Mouse (Mus musculus): ENCODE data around the gene Magi3. TPM values are rescaled to one million over a fixed set of nuclear protein-coding genes. Genes with fewer than 3 reads are reported as not detected.

Gene Magi3
- total RNA-seq, 4 experiments from 2014 or later: 29.5 to 35.8 (median 33.2) TPM

DNA sequence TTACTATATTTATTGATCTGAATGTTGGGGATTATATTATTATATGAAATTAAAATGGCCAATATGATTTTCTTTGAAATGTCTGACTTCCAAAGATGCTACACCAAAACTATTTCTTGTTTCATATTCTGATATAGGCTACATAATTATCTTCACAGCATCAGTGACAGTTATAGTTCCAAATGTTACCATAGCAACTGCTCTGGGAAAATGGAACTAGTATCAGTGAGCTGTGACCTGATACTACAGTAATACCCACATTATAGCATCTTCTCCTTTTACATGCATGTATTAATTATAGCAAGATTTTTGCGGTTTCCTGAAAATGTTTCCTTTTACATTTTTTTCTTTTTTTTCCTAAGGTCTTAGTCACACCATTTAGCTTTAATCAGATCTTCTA is 187.4 kb downstream of the Magi3 start:
- DNase-seq (ENCODE audit: low spot score in 2 of 2): no peak

DNA sequence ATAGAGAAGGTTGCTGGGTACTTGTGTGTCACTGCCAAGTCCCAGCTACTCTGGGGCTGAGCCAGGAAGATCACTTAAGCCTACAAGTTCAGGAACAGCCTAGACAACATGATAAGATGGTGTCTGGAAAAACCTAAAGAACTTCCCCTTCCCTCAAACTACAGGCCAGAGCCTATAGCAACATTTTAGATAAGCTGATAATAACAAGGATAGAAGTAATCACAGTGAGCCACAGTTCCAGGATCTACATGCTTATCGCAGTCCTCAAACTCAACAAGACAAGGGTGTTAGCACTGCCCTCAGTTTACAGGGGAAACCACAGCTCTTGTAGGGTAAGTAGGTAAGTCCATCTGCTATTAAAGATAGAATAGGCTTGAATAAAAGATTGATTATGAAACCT is 188.1 kb downstream of the Magi3 start:
- DNase-seq (ENCODE audit: low spot score in 2 of 2): no peak

DNA sequence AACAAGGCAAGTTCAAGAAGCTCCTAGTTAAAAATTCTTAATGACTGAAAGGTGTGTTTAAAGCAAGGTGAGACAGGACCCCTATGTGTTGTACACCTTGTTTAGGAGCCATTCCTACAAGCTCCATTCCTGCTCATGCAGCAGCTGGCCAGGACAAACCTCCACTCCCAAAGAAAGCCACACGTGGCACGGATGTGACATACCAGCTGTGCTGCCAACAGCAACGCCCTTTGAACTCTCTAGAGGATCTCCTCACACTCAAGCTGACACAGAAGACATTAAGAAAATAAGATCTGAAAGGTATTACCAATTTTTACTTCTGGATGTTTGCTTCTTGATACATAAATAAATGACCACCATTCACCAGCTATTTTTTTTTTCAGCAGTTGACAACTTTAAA is 193.2 kb downstream of the Magi3 start:
- DNase-seq (ENCODE audit: low spot score in 2 of 2): no peak

DNA sequence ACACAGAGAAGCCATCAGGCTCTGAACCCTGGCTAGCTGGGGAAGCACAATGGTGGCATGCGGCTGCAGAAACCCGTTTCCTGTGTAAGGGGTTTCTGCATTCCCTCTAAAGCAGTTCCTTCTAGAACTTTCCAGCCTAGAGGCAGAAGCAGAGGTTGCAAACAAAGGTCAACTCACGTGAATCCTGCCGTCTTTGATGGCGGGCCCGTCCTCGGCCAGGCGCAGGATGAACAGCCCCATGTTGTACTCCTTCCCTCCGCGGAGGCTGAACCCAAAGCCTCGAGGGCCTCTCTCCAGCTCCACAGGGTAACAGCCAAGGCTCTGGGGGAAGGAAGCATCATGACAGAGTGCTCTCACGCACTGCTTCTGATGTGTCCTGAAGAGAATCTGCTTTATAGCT is 200.1 kb downstream of the Magi3 start:
- DNase-seq (ENCODE audit: low spot score in 2 of 2): no peak

DNA sequence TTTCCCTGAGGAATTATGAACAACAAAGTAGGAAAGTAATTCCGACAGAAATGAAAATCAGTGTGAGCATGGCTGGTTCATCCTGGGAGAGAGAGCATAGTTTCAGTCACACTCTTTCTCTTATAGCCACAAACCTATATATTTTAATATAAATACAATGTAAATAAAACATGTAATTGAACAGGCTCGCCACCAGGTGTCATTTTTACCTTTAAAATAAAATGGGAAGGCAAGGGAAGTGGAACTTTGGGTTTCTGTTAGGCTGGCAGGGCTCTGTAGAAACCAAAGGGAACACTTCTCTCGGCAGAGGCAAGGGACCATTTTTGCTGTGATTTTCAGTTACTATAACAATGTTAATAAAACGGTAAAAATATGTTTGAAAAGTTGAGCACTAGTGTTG is 200.7 kb downstream of the Magi3 start:
- no peak for DNase-seq (ENCODE audit: low spot score in 2 of 2)

DNA sequence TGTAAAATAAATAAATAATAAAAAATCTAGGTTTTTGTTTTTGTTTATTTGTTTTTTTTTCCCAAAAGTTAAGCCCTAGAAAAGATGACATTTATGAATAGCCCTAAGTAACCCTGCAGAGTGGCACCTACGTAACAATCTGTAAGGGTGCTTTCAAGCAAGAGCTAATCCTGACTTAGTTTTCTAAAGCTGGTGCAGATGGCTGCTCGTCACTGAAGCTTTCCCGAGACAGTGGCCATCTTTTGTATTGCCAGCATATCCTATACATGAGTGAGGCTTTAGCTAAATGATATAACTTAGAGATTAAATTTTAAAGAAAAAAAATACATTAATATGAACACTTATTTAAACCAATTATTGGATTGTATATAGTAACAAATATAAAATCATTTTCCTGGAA is 202.2 kb downstream of the Magi3 start:
- DNase-seq (ENCODE audit: low spot score in 2 of 2): no peak

DNA sequence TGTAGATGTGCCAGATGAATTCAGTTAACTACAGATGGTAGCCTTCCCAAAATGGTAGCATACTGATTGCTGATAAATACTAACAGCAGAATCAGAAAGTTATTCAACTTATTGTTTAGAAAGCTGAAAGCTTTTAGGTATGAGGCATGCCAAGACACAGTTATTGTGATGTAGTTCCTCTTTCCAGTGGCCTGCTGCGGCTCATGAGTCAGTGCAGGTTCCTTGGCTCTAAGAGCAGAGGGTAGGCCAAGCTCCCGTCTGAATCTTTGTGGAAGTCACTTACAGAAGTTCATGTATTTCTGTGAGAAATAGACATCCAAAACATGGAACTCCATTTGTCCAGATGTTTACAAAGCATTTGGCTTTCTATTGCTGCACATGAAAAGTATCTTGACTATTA is 208.2 kb downstream of the Magi3 start:
- no peak for DNase-seq (ENCODE audit: low spot score in 2 of 2)

DNA sequence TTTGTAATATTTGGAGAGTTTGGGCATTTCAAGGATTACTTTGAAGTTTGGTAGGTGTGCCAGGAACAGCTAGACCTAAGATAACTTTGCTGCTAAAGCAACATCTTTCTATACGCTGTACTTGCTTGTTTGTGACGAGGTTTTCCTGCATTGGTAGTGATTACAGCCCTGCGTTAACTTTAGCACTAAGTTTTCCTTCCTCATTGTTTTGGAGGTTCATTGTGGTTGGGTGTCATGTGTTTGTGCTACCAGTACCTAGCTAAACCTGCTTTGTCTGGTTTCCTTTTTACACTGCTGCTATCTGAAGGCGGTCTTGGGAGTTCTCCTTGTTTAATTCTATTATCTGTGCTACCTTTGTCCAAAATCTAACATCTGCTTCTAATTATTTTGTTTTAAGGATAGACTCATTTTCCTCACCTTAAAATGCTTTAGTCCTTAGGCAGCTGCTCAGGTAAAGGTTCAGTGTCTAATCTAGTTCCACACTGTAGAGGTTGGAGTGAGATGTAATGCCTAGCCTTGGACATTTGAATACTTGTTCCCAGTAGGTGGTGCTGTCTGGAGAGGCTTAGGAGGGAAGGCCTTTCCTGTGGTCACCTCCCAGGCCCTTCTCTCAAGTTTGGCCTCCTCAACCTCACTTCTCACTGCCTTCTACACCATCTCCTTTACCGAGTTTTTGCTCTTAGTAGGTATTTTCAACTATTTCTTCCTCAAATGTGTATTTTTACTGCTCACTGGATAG is 210.1 kb downstream of the Magi3 start:
- no peak for DNase-seq (ENCODE audit: low spot score in 2 of 2)

DNA sequence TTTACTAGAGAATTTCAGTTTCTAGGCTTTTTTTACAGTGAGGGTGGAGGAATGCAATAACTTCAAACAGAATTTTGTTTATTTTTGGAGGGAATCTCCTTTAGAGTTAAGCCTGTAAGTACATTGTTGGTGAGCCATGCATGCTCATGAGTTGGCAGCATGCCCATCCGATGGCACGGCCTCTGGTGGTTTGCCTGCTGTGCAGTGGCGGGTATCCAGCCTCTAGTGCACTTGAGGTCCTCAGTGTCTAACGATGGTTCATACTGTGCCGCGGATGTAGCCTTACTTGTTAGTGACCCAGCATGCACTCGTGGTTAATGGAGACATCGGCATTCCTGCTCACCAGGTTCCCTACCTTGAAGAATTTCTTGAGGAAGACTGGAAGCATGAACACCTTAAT is 212.7 kb downstream of the Magi3 start:
- DNase-seq (ENCODE audit: low spot score in 2 of 2): peak; percentile 30 to 42

DNA sequence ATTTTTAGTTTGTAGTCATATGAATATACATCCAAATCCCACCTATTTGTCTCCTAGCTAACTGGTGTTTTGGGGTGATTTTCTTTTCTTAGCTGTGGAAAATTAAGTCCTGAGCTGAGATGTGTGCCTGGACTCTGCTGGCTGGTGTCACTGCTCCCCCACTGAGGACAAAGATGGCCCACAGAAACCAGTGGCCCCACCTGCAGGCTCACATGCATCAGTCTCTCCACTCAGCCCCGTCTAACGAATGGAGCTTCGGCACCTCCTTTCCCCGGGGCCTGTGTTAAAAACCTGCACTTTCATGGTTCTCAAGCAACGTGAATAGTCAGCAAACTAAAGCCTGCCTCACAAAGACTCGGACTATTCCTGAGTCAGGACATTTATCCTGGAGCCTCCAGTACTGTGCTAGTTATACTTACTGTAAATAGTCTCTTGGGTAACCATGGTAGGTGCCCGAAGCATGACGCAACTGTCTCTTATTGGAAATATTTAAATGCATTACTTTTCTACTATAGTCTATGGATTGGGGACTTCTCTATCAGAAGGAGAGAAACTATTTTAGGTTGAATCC is 213.2 kb downstream of the Magi3 start:
- no peak for DNase-seq (ENCODE audit: low spot score in 2 of 2)

DNA sequence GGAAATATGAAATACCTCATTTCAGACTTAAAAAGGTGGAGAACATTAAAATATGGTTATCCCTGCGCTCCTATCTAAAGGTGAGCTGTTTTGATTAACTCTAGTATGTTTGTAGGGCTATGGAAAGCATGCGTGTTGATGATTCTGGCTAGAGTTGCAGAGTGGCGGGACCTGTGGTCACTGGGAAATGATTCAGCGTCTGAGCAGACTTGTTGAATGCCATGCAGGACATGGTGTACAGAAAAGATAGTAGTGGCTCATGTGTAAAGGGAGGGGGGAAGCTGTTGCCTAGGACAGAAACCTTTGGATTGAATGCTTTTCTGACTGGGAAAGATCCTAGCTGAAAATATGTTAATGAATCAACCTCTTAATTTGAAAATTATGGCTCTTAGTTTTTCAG is 221.4 kb downstream of the Magi3 start:
- no peak for DNase-seq (ENCODE audit: low spot score in 2 of 2)

DNA sequence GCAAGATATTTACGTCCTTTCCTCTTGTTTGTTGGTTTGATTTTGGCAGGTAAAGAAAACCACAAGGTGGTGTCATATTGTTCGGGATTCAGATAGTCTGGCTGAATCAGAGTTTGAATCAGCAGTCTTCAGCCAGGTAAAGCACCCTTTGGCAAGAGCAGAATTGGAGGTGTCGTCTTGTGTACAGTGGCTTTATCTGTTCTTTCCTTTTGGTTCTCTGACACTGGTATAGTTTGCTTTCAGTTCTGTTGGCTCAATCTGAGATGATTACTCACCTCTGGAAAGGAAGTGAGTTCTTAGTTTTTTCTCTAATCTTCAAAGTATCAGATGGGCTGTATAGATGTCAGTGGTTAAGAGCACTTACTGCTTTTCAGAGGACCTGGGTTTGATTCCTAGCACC is 228.9 kb downstream of the Magi3 start:
- no peak for DNase-seq (ENCODE audit: low spot score in 2 of 2)

DNA sequence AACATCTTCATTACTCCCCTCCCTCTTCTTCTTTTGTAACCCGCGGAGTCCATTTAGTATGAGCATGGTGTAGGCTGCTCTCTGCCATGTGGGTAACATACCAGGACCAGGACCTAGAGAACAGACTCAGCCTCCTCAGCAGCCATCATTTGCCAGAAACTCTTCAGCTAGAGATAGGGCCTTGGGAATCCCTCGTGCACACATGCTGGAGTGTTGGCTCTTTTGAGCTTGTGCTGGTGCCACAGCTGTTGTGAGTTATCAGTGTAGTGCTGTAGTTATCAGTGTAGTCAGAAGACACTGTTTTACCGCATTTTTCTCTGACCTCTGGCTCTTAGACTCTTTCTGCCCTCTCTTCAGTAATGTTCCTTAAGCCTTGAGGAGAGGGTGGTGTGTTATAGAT is 230.8 kb downstream of the Magi3 start:
- no peak for DNase-seq (ENCODE audit: low spot score in 2 of 2)

DNA sequence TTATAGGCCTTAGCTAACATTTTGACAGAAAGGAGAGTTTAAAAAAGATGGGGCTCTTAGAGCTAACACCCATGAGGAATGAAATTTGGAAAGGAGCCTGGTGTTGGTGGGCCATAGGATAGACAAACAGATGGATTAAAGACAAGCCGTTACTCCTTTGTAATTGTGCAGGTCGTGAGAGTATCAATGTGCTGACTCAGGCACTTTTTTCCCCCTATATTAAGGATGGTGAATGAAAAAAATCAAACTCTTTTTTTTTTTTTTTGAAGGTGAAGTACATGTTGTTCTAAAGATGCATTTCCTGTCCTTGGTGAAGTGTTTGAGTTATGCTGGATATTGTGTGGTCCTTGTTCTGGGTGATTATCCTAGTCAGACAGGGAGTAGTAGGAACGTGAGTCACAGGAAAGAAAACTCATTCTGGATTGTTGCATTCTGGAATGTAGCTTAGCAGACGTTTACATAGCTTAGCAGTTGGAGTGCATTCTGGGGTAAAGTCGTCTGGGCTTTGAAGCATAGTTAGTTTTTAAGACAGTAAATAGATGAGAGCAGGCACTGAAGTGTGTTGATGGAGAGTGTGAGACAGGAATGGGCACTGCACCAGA is 232.2 kb downstream of the Magi3 start:
- DNase-seq (ENCODE audit: low spot score in 2 of 2): no peak

DNA sequence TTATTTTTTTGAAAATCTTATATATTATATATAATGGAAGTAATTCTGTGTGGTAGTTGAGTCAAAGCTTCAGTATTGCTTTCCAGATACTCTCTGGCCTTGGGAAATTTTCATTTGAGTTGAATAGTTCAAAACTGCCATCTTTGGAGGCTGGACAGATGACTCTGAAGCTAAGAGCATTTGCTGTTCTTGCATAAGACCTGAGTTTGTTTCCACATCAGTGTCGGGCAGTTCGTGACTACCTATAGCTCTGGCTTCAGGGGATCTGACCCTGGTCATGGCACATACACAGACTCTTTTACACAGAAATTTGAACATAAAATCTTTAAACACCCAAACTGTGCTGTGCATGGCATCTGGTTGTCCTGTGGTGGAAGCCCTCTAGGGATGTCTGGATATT is 235.0 kb downstream of the Magi3 start:
- no peak for DNase-seq (ENCODE audit: low spot score in 2 of 2)

DNA sequence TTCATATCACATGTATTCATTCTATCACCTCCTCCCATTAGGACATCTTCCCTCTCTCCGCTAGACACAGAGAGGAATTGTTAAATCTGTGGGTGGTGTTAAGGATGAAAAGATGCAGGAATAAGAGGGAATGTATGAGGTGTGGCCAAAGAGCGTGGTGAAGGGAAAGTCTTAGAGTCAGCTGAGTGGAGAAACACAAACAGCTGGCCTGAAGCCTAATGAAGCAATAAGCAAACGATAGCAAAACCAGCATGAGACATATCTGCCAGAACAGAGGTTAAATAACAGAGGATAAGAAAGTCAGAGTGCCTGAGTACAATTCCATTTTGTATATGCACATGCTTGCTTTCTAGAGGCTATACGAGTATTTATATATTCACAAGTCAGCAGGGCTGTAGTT is 235.6 kb downstream of the Magi3 start:
- no peak for DNase-seq (ENCODE audit: low spot score in 2 of 2)

DNA sequence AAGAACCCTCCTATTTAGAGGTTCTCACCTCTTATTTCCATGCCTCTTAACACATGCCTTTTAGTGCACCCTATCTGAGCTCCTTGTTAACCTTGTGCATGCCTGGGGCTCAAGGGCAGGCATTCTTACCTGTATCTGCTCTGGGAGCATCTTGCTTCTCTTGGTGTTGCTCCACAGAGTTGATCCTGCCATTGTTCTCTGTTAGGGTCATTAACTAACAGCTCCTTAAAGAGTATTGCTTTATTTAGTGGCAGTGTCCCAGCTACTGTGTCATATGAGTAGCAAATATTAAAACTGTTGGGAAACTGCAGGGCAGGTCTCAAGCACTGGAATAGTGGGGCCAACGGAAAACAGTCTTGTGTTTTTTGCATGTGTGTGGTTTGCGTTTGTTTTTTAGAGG is 249.0 kb downstream of the Magi3 start:
- DNase-seq (ENCODE audit: low spot score in 2 of 2): no peak

DNA sequence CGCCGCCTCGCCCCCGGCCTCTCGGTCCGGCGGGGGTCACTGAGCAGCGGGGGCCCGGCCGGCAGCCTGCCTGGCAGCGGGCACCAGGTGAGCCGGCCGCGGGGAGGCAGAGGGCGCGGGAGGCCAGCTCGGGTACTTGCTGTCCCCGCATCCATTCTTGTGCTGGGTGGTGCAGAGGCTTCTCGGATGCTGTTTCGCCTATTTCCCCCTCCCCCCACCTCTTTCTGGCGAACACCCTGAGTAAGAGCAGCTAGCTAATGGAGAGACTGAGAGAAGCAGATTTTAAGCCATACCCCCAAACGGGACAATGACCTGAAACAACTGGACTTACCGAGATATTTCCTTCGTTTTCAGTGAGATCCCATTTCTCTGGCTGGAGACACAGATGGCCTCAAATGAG is 251.5 kb downstream of the Magi3 start:
- DNase-seq (ENCODE audit: low spot score in 2 of 2): peak; percentile 52 to 55

DNA sequence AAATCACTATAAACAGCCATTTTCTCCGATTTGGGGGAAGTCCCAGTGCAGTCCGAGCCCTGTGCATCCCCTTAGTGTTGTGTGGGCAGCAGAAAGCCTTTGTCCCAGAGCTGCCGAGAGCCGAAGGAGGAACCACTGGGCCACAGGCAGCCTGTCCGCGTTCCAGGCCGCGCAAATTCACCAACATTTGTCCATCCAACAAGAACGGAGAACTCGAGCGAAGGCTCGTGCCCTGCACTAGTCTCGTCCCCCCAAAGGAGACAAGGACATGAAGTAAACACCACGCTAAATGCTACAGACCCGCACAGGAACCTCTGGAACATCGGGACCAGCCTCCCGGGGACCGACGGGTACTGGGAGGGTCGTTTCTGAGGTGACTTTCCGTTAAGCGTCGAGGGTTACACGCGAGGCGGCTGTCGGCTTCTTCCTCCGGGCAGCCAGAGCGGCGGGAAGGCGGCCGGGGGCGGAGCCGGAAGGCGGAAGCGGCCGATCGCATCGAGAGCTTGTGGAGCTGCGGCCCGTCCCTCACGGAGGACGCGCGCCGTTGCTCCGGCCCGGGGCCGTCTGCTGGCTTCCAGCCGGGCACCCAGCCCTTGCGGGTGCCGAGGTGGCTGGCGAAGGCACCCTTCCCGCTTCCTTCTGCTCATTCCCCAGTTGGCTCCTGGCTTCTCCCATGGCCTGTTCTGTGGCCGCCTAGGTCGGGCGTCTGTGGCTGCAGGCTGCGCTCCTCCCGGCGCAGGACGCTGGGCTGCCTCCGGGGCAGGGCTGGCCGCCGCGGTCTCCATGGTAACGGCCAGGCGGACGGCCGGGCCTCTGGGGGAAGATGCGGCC is 252.1 kb downstream of the Magi3 start, which contains the start of gene Phtf1:
Gene Phtf1, plus strand, starts transcription at position 250 of the 831 bp plus-strand sequence.
- DNase-seq (ENCODE audit: low spot score in 2 of 2): peak; percentile 63 to 82

DNA sequence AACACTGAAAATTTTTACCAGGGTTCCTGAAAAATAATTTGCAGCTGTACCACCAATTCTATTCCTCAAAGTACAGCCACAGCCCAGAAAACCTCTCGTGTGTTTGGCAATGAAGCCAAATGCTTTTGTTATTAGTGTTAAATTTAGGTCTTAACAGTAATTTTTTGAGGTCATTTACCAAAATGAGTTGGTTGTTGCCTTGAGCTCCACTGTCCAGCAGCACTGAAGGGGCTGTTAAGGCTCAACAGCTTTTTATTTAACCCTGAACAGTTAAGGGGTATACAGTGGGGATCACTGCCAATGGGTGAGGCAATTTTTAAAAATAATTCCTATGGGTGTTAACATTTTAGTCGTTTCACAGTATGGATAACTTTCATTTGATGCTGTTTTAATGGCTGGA is 252.9 kb downstream of the Magi3 start:
- DNase-seq (ENCODE audit: low spot score in 2 of 2): no peak
